In genomic region chr9:55003609-55004008, GRCm38 (mm10) we compare ENCODE assay signal across 23 mouse cellular contexts. TPM values are rescaled to one million over a fixed set of nuclear protein-coding genes. Genes with fewer than 3 reads are reported as not detected.
DNase-seq lines count a peak whose midpoint lies in the region; ATAC-seq lines count a peak whose summit lies in the region.
"Had no signal": no experiment of that assay in that cellular context is flagged by ENCODE, and none has a peak within 500 bp of the region (broad histone marks: within the 10 kb centered on the region; RNA-seq: fewer than 3 reads in every experiment).

No protein-coding gene starts in this region.

- peak; percentile 55 for DNase-seq in heart, adult 11 months
- DNase-seq in heart, postnatal 10 days, result no peak
- DNase-seq in midbrain, embryonic 14.5 days, result peak; percentile 39
- peak; percentile 23 for DNase-seq in CD4-positive helper T cell, adult 2 months (ENCODE audit: low read depth, low spot score)
- DNase-seq in thymus, postnatal 10 days (ENCODE audit: low spot score in 2 of 2), result no peak
- no peak for DNase-seq in layer of hippocampus, adult 8-10 months (ENCODE audit: low spot score in 2 of 2)
- DNase-seq: adrenal gland, adult 8-10 months; adrenal gland, postnatal 36 days; cerebellum, adult 11-12 months; cerebellum, adult 9-10 months; cerebellum, postnatal 36 days; gastrocnemius, adult 2 months; gastrocnemius, postnatal 25 days; heart, postnatal 4 days had no signal

- no peak for ATAC-seq in midbrain, embryonic 14.5 days (ENCODE audit: low FRiP score, low TSS enrichment)
- no peak for ATAC-seq in midbrain, embryonic 15.5 days (replicated peaks)
- ATAC-seq: forebrain, embryonic 16.5 days; intestine, embryonic 15.5 days had no signal

- no peaks in the 10 kb centered on the region for H3K36me3 ChIP-seq in midbrain, embryonic 14.5 days (ENCODE audit: control insufficient read depth, insufficient read depth, low read length)
- no peaks in the 10 kb centered on the region for H3K36me3 ChIP-seq in midbrain, embryonic 15.5 days (replicated peaks)
- H3K36me3 ChIP-seq: embryonic facial prominence, embryonic 13.5 days; forebrain, embryonic 12.5 days; G1E; heart, embryonic 13.5 days; intestine, embryonic 15.5 days had no signal

- H3K9ac ChIP-seq in midbrain, embryonic 14.5 days (replicated peaks; ENCODE audit: low read length), result no peak overlapping the region
- H3K9ac ChIP-seq in midbrain, embryonic 15.5 days, result no peak overlapping the region
- H3K9ac ChIP-seq: embryonic facial prominence, embryonic 13.5 days; forebrain, embryonic 12.5 days; heart, embryonic 13.5 days; intestine, embryonic 15.5 days had no signal

- no peak overlapping the region for H3K27ac ChIP-seq in midbrain, embryonic 14.5 days (replicated peaks; ENCODE audit: low read depth, low read length)
- no peak overlapping the region for H3K27ac ChIP-seq in midbrain, embryonic 15.5 days
- H3K27ac ChIP-seq: embryonic facial prominence, embryonic 13.5 days; forebrain, embryonic 12.5 days; gastrocnemius, adult 2 months; heart, embryonic 13.5 days; intestine, embryonic 15.5 days had no signal

- H3K9me3 ChIP-seq in midbrain, embryonic 14.5 days (ENCODE audit: control insufficient read depth, low read length), result no peaks in the 10 kb centered on the region
- no peaks in the 10 kb centered on the region for H3K9me3 ChIP-seq in midbrain, embryonic 15.5 days
- H3K9me3 ChIP-seq: embryonic facial prominence, embryonic 13.5 days; forebrain, embryonic 12.5 days; G1E; heart, embryonic 13.5 days; intestine, embryonic 15.5 days had no signal

- no peak overlapping the region for H3K4me2 ChIP-seq in midbrain, embryonic 14.5 days (ENCODE audit: low read length)
- no peak overlapping the region for H3K4me2 ChIP-seq in midbrain, embryonic 15.5 days
- H3K4me2 ChIP-seq: embryonic facial prominence, embryonic 13.5 days; forebrain, embryonic 12.5 days; heart, embryonic 13.5 days; intestine, embryonic 15.5 days had no signal

- H3K4me1 ChIP-seq in midbrain, embryonic 14.5 days (ENCODE audit: control insufficient read depth, insufficient read depth, low read length), result no peaks in the 10 kb centered on the region
- no peaks in the 10 kb centered on the region for H3K4me1 ChIP-seq in midbrain, embryonic 15.5 days
- H3K4me1 ChIP-seq: embryonic facial prominence, embryonic 13.5 days; forebrain, embryonic 12.5 days; heart, embryonic 13.5 days; intestine, embryonic 15.5 days had no signal

- no peak overlapping the region for H3K4me3 ChIP-seq in midbrain, embryonic 14.5 days (replicated peaks; ENCODE audit: low read depth, low read length)
- H3K4me3 ChIP-seq in midbrain, embryonic 15.5 days, result no peak overlapping the region
- H3K4me3 ChIP-seq: embryonic facial prominence, embryonic 13.5 days; forebrain, embryonic 12.5 days; gastrocnemius, adult 2 months; heart, embryonic 13.5 days; intestine, embryonic 15.5 days had no signal

- intact Hi-C loops in heart, postnatal 10 days (cut with DNase I), result no loop called here

- 73% methylated on average over 4 of the region's 4 CpGs for WGBS in midbrain, embryonic 14.5 days
- WGBS in midbrain, embryonic 15.5 days, result 63% methylated on average over 4 of the region's 4 CpGs

- H3K27me3 ChIP-seq in midbrain, embryonic 14.5 days (ENCODE audit: control insufficient read depth, insufficient read depth, low read length), result no peaks in the 10 kb centered on the region
- no peaks in the 10 kb centered on the region for H3K27me3 ChIP-seq in midbrain, embryonic 15.5 days (replicated peaks)
- H3K27me3 ChIP-seq: embryonic facial prominence, embryonic 13.5 days; forebrain, embryonic 12.5 days; intestine, embryonic 15.5 days had no signal

RNA-seq across cellular contexts. Expression of gene Chrna3, which starts 22.8 kb away (rescaled TPM):
- not detected for total RNA-seq in heart, postnatal 10 days (2021)
- 15.4 and 17.7 TPM in 2 replicates for polyA plus RNA-seq in midbrain, embryonic 14.5 days (2014; fragmentation: Nextera tagmentation; extraction: Ambion mirVana)
- 15.1 and 16.2 TPM in 2 replicates for polyA plus RNA-seq in midbrain, embryonic 15.5 days (2015; fragmentation: Nextera tagmentation; extraction: Ambion mirVana)
- total RNA-seq in layer of hippocampus, adult 8-10 months (2022), result under 1 TPM; 0.12 to 0.48 (median 0.44) TPM
- total RNA-seq: gastrocnemius, adult 2 months; gastrocnemius, postnatal 25 days; granulocyte monocyte progenitor cell, adult 5-6 weeks had no signal
- polyA plus RNA-seq: G1E; heart, postnatal 0 days had no signal

RNA-seq across cellular contexts. Expression of gene Chrna5, which starts 22.9 kb away (rescaled TPM):
- not detected for total RNA-seq in heart, postnatal 10 days (2021)
- 5.2 and 8.0 TPM in 2 replicates for polyA plus RNA-seq in midbrain, embryonic 14.5 days (2014; fragmentation: Nextera tagmentation; extraction: Ambion mirVana)
- 3.0 and 3.7 TPM in 2 replicates for polyA plus RNA-seq in midbrain, embryonic 15.5 days (2015; fragmentation: Nextera tagmentation; extraction: Ambion mirVana)
- total RNA-seq in layer of hippocampus, adult 8-10 months (2022), result 1 to 10 TPM; 6.6 to 9.0 (median 7.2) TPM
- total RNA-seq: gastrocnemius, adult 2 months; gastrocnemius, postnatal 25 days; granulocyte monocyte progenitor cell, adult 5-6 weeks; heart, postnatal 4 days had no signal

RNA-seq across cellular contexts. Expression of gene Chrnb4, which starts 45.0 kb away (rescaled TPM):
- total RNA-seq in heart, postnatal 10 days (2021), result not detected
- polyA plus RNA-seq in midbrain, embryonic 14.5 days (2014; fragmentation: Nextera tagmentation; extraction: Ambion mirVana), result 1.5 and 1.9 TPM in 2 replicates
- polyA plus RNA-seq in midbrain, embryonic 15.5 days (2015; fragmentation: Nextera tagmentation; extraction: Ambion mirVana), result 1.4 and 2.1 TPM in 2 replicates
- total RNA-seq in layer of hippocampus, adult 8-10 months (2022), result under 1 TPM in 3 of 4 experiments, not detected in 1; 0.20 to 0.52 (median 0.25) TPM
- total RNA-seq: gastrocnemius, adult 2 months; granulocyte monocyte progenitor cell, adult 5-6 weeks had no signal
- polyA plus RNA-seq: G1E had no signal

RNA-seq across cellular contexts. Expression of gene AY074887, which starts 52.8 kb away (rescaled TPM):
- total RNA-seq in heart, postnatal 10 days (2021), result not detected
- 0.58 and 0.81 TPM in 2 replicates for polyA plus RNA-seq in midbrain, embryonic 14.5 days (2014; fragmentation: Nextera tagmentation; extraction: Ambion mirVana)
- 1.0 and 1.1 TPM in 2 replicates for polyA plus RNA-seq in midbrain, embryonic 15.5 days (2015; fragmentation: Nextera tagmentation; extraction: Ambion mirVana)
- total RNA-seq in layer of hippocampus, adult 8-10 months (2022), result under 1 TPM in 1 of 4 experiments, not detected in 3; 0.52 TPM
- total RNA-seq: adrenal gland, adult 8-10 months; adrenal gland, postnatal 36 days; G1E; gastrocnemius, adult 2 months; gastrocnemius, postnatal 25 days; granulocyte monocyte progenitor cell, adult 5-6 weeks; heart, postnatal 4 days had no signal
- polyA plus RNA-seq: G1E had no signal

RNA-seq across cellular contexts. Expression of gene Psma4, which starts 53.0 kb away (rescaled TPM):
- 100 to 1,000 TPM; 157 to 162 TPM for total RNA-seq in heart, postnatal 10 days (2021)
- polyA plus RNA-seq in midbrain, embryonic 14.5 days (2014; fragmentation: Nextera tagmentation; extraction: Ambion mirVana), result 273 and 276 TPM in 2 replicates
- polyA plus RNA-seq in midbrain, embryonic 15.5 days (2015; fragmentation: Nextera tagmentation; extraction: Ambion mirVana), result 247 and 251 TPM in 2 replicates
- total RNA-seq in layer of hippocampus, adult 8-10 months (2022), result 100 to 1,000 TPM; 114 to 128 (median 122) TPM

Comparison
In these comparisons a context has a peak if more than half of its experiments do, and no peak if none do; other contexts are left out.
1. DNase-seq: peak in heart, adult 11 months (single experiment), midbrain, embryonic 14.5 days (single experiment) and CD4-positive helper T cell, adult 2 months (single experiment); none in heart, postnatal 10 days (0 of 2), thymus, postnatal 10 days (0 of 2) and layer of hippocampus, adult 8-10 months (0 of 2).
2. RNA of gene Chrna5, which starts 22.9 kb away (total RNA-seq): 6.6 to 9.0 TPM in layer of hippocampus, adult 8-10 months; not detected in heart, postnatal 10 days; every median in the first group is over 4 times any median in the second.